Mouse (Mus musculus): Measurements from ENCODE around the gene Atl2. TPM values are rescaled to one million over a fixed set of nuclear protein-coding genes. Genes with fewer than 3 reads are reported as not detected.

The Atl2 gene
- polyA plus RNA-seq (2012; rRNA removed): 54.5 and 61.0 TPM in 2 replicates

DNA sequence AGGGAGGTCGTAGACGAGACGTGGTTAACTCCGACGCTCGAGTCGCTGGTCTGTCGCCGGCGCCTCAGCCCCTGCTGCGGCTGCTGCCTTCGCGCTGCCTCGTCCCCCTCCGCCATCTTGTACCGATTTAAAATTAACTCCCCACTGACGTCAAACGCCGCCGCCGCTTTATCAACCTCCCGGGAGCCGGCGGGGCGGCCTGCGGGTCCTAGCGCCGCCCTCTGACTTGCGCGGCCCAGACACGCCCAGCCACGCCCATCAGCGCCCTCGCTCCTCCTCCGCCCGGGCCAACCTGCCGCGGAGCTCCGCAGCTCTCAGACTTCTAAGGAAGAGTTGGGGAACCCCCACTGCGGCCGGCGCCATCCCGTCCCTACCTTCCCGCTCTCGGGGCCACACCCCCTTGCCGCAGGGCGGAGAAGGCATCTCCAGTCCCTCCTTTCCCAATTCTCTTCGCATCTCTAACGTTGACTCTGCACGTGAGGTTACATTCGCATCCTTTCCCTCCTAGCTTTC, at the start of gene Atl2:
TSS of gene Atl2 (minus strand) at position 213 of the 513 bp plus-strand sequence.
- peak within 1 kb of the TSS; percentile 73 for H3K27ac ChIP-seq (ENCODE audit: control insufficient read depth, insufficient read depth, low read length)
- peak; percentile 96 for TF ChIP-seq POLR2A (IDR thresholded peaks at IDR 0.05; ENCODE audit: control insufficient read depth, extremely low read depth, insufficient read depth, low read length, poor library complexity)
- TF ChIP-seq CTCF (IDR thresholded peaks at IDR 0.05; ENCODE audit: borderline replicate concordance, control insufficient read depth, extremely low read depth, insufficient read depth, low read length, poor library complexity): peak; percentile 53; the same call in 1 of the 2 replicates
- H3K36me3 ChIP-seq (ENCODE audit: control insufficient read depth, insufficient read depth, low read length): no peaks in the 10 kb centered on the region
- peak; percentile 98 for DNase-seq
- under 1% methylated on average over 51 of the region's 51 CpGs for WGBS
- peak within 1 kb of the TSS; percentile 81 for H3K4me3 ChIP-seq (ENCODE audit: control insufficient read depth, insufficient read depth, low read length)
- peaks cover 20% of the 10 kb centered on the region for H3K4me1 ChIP-seq (replicated peaks; ENCODE audit: control insufficient read depth, insufficient read depth, low read length)
- H3K27me3 ChIP-seq (ENCODE audit: control insufficient read depth, insufficient read depth, low read length): no peaks in the 10 kb centered on the region

DNA sequence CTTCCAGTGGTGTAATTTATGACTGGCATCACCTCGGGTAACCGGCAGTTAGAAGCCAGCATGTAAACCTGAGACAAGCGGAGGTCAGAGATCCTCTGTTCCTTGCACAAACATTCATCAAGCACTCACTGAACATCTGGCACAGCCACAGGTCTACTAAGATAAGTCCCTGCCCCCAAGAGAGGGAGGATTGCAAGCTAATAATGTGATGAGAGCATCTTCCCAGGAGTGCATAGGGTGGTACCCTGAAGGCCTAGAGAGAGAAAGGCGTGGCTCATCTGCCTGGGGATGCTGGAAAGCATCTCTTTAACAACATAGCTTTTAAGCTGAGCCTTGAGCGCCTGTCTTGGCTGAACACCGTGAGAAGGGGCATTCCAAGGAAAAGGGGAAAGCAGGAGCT, 48.9 kb upstream of the Atl2 start:
- 95% methylated on average over 6 of the region's 6 CpGs for WGBS
- H3K4me3 ChIP-seq (ENCODE audit: control insufficient read depth, insufficient read depth, low read length): no peak overlapping the region
- H3K27me3 ChIP-seq (ENCODE audit: control insufficient read depth, insufficient read depth, low read length): no peaks in the 10 kb centered on the region
- peaks cover 15% of the 10 kb centered on the region for H3K4me1 ChIP-seq (replicated peaks; ENCODE audit: control insufficient read depth, insufficient read depth, low read length)
- TF ChIP-seq POLR2A (IDR thresholded peaks at IDR 0.05; ENCODE audit: control insufficient read depth, extremely low read depth, insufficient read depth, low read length, poor library complexity) (no peak), CTCF (IDR thresholded peaks at IDR 0.05; ENCODE audit: borderline replicate concordance, control insufficient read depth, extremely low read depth, insufficient read depth, low read length, poor library complexity) (no peak)
- no peak overlapping the region for H3K27ac ChIP-seq (ENCODE audit: control insufficient read depth, insufficient read depth, low read length)
- no peaks in the 10 kb centered on the region for H3K36me3 ChIP-seq (ENCODE audit: control insufficient read depth, insufficient read depth, low read length)
- DNase-seq: no peak

DNA sequence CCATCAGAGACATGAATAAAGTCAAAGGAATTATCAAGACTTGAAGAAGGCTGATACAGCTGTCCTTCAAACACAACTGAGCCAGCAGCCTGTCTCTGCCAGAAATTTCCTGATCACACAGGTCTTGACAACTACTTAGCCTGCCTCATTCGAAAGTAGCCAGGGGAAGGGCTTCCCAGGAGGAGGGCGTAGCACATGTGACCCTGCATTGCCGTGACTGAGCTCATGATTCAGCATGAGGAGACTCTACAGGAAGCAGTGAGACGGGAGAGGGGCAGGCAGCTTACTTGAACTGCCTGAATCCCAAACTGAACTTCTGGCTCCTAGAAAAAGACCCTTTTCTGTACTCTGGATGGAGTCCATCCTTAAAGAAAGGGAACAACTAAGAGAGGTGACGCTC, 46.5 kb upstream of the Atl2 start:
- no peaks in the 10 kb centered on the region for H3K27me3 ChIP-seq (ENCODE audit: control insufficient read depth, insufficient read depth, low read length)
- WGBS: 71% methylated on average over 5 of the region's 5 CpGs
- H3K36me3 ChIP-seq (ENCODE audit: control insufficient read depth, insufficient read depth, low read length): no peaks in the 10 kb centered on the region
- no peak overlapping the region for H3K27ac ChIP-seq (ENCODE audit: control insufficient read depth, insufficient read depth, low read length)
- TF ChIP-seq POLR2A (IDR thresholded peaks at IDR 0.05; ENCODE audit: control insufficient read depth, extremely low read depth, insufficient read depth, low read length, poor library complexity) (no peak), CTCF (IDR thresholded peaks at IDR 0.05; ENCODE audit: borderline replicate concordance, control insufficient read depth, extremely low read depth, insufficient read depth, low read length, poor library complexity) (no peak)
- no peak overlapping the region for H3K4me3 ChIP-seq (ENCODE audit: control insufficient read depth, insufficient read depth, low read length)
- H3K4me1 ChIP-seq (replicated peaks; ENCODE audit: control insufficient read depth, insufficient read depth, low read length): peaks cover 22% of the 10 kb centered on the region
- no peak for DNase-seq

DNA sequence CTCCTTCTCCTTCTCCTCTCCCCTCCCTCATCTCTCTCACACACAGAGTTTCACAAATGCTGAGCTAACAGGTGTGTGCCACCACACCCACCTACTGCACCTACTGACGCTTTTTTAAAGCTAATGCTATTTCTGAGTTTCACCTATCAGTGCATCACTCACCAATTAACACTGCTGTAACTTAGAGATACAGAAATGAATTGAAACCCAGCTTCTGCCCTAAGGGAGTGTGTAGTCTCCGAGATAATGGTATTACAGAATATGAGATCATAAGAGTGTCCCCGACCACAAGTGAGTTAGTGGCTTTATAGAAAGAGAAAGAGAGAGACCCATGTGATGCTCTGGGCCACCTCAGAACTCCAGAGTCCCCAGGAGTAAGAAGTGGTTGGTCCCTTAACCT, 43.2 kb upstream of the Atl2 start:
- Histone ChIP-seq H3K27ac (ENCODE audit: control insufficient read depth, insufficient read depth, low read length) (no peak overlapping the region), H3K4me1 (replicated peaks; ENCODE audit: control insufficient read depth, insufficient read depth, low read length) (peaks cover 19% of the 10 kb centered on the region), H3K27me3 (ENCODE audit: control insufficient read depth, insufficient read depth, low read length) (no peaks in the 10 kb centered on the region), H3K36me3 (ENCODE audit: control insufficient read depth, insufficient read depth, low read length) (no peaks in the 10 kb centered on the region), H3K4me3 (ENCODE audit: control insufficient read depth, insufficient read depth, low read length) (no peak overlapping the region)
- 56% methylated on average over 3 of the region's 3 CpGs for WGBS
- TF ChIP-seq CTCF (IDR thresholded peaks at IDR 0.05; ENCODE audit: borderline replicate concordance, control insufficient read depth, extremely low read depth, insufficient read depth, low read length, poor library complexity) (no peak), POLR2A (IDR thresholded peaks at IDR 0.05; ENCODE audit: control insufficient read depth, extremely low read depth, insufficient read depth, low read length, poor library complexity) (no peak)
- no peak for DNase-seq

DNA sequence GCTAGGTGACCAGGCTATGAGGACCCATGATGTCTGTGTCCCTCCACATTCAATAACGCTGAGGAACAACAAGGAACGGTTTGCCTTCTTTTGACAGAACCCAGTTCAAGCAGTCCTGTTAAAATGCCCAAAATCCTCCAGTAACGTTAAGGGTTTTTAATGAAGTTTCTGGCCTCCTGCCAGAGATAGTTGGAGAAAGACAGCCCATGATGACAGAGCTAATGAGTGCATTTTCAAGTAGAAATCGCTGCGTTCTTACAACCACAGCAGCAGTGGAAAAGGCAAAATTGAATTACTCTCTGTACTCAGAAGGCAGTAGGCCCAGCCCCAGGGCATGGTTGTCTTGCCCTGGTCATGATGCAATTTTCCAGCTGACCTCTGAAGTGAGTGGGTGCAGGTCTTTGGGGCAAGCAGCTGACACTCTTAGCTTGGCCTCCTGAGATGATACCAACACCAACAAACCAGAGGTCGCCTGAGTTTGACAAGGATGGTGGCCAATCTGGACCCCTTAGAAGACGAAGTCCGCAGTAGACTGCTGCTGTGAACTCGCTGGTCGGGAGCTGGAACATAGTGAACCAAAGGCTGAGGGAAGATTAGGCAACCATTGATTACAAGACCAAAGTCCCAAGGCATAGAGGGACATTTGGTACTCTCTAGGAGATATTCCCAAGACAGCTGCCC, 42.1 kb upstream of the Atl2 start:
- WGBS: 96% methylated on average over 10 of the region's 10 CpGs
- no peak for DNase-seq
- no peak overlapping the region for H3K27ac ChIP-seq (ENCODE audit: control insufficient read depth, insufficient read depth, low read length)
- peaks cover 19% of the 10 kb centered on the region for H3K4me1 ChIP-seq (replicated peaks; ENCODE audit: control insufficient read depth, insufficient read depth, low read length)
- H3K4me3 ChIP-seq (ENCODE audit: control insufficient read depth, insufficient read depth, low read length): no peak overlapping the region
- no peaks in the 10 kb centered on the region for H3K36me3 ChIP-seq (ENCODE audit: control insufficient read depth, insufficient read depth, low read length)
- no peaks in the 10 kb centered on the region for H3K27me3 ChIP-seq (ENCODE audit: control insufficient read depth, insufficient read depth, low read length)
- TF ChIP-seq CTCF (IDR thresholded peaks at IDR 0.05; ENCODE audit: borderline replicate concordance, control insufficient read depth, extremely low read depth, insufficient read depth, low read length, poor library complexity): no peak
- TF ChIP-seq POLR2A (IDR thresholded peaks at IDR 0.05; ENCODE audit: control insufficient read depth, extremely low read depth, insufficient read depth, low read length, poor library complexity): no peak

DNA sequence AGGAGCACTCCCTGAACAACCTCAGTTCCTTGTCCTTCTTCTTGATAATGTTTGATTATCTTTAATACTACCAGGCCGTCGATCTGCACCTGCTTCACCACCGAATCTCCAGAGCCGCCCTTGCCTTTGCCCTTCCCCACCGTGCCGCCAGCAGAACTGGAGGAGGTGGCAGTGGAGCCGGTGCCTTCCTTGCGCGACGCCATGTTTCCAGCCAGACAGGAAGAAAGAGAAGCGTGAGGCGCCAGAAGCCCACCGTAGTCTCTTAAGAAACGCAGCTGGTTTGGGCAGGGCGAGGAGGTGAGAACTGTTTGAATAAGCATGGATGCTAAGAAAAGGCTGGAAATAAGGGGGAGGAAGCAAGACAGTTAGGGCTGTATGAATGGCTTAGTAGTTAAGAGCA, 38.4 kb upstream of the Atl2 start:
- TF ChIP-seq CTCF (IDR thresholded peaks at IDR 0.05; ENCODE audit: borderline replicate concordance, control insufficient read depth, extremely low read depth, insufficient read depth, low read length, poor library complexity) (no peak), POLR2A (IDR thresholded peaks at IDR 0.05; ENCODE audit: control insufficient read depth, extremely low read depth, insufficient read depth, low read length, poor library complexity) (no peak)
- Histone ChIP-seq H3K36me3 (ENCODE audit: control insufficient read depth, insufficient read depth, low read length) (no peaks in the 10 kb centered on the region), H3K27ac (ENCODE audit: control insufficient read depth, insufficient read depth, low read length) (no peak overlapping the region), H3K27me3 (ENCODE audit: control insufficient read depth, insufficient read depth, low read length) (no peaks in the 10 kb centered on the region), H3K4me1 (replicated peaks; ENCODE audit: control insufficient read depth, insufficient read depth, low read length) (peaks cover 5% of the 10 kb centered on the region), H3K4me3 (ENCODE audit: control insufficient read depth, insufficient read depth, low read length) (no peak overlapping the region)
- DNase-seq: no peak
- WGBS: 96% methylated on average over 15 of the region's 15 CpGs
